Mouse (Mus musculus): ENCODE measurements around the gene Gm42715. TPM values are rescaled to one million over a fixed set of nuclear protein-coding genes. Genes with fewer than 3 reads are reported as not detected.
"Not testable (repeated sequence)": the region's sequence is repeated elsewhere in the genome, so short reads cannot be mapped to it uniquely, and the experiment has no call there.

Gm42715 gene
- polyA plus RNA-seq, 1 experiment, result 12.6 TPM

DNA sequence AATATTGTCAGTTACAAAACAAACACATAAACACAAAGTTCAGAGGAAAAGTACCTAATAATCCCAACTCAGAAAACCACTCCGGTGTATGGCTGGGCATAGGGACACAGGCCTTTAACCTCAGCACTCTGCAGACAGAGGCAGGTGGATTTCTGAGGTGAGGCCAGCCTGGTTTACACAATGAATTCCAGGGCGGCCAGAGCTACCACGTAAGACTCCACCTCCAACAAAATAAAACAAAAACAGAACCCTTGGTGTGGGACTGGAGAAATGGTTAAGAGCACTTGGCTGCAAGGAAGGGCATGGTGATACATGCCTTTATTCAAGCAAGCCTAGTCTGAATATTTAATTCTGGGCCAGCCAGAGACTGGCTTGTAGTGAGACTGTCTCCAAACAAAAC is 27.5 kb upstream of the Gm42715 start:
- WGBS, result 75% methylated on average over 3 of the region's 3 CpGs
- no peak for DNase-seq (ENCODE audit: low read depth, low spot score)

DNA sequence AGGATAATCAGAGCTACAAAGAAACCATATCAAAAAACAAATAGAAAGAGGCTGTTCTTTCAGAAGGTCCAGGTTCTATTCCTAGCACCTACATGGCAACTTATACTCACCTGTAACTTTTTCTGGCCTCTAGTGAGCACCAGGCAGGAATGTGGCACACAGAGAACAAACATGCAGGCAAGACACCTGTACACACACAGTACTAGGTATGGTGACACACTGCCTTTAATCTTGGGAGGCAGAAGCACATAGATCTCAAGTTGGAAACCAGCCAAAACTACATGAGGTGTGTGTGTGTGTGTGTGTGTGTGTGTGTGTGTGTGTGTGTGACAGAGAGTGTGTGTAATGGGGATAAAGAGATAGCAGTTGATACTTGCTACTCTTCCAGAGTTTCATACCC is 24.7 kb upstream of the Gm42715 start:
- no peak for DNase-seq (ENCODE audit: low read depth, low spot score)

DNA sequence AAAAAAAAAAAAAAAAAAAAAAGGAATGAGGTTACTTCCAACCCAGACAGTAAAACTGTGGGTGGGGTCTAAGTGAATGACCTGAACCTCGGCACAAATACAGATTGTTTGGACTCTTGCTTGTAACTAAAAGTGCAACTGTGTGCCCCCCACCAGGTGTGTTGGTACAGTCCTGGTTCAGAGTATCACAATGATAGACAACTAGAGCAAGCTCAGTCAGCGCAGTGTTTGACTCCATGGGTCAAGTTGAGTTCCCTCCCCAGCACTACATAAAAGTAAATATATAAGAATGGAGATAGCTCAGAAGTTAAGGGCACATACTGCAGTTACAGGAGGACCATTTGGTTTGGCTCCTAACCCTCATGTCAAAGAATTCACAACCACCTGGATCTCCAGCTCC is 22.0 kb upstream of the Gm42715 start:
- DNase-seq (ENCODE audit: low read depth, low spot score), result no peak
- 36% methylated on average over 2 of the region's 2 CpGs for WGBS

DNA sequence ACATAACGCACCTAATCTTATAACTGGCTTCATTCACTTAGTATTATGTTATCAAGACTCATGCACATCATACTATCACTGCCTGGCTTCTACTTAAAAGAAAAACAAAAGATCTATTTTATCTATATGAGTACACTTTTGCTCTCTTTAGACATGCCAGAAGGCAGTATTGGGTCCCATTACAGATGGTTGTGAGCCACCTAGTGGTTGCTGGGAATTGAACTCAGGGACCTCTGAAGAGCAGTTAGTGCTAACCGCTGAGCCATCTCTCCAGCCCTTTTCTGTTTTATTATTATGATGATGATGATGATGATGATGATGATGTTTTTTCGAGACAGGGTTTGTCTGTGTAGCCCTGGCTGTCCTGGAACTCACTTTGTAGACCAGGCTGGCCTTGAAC is 21.0 kb upstream of the Gm42715 start:
- 51% methylated on average over 3 of the region's 3 CpGs for WGBS
- DNase-seq (ENCODE audit: low read depth, low spot score), result no peak

DNA sequence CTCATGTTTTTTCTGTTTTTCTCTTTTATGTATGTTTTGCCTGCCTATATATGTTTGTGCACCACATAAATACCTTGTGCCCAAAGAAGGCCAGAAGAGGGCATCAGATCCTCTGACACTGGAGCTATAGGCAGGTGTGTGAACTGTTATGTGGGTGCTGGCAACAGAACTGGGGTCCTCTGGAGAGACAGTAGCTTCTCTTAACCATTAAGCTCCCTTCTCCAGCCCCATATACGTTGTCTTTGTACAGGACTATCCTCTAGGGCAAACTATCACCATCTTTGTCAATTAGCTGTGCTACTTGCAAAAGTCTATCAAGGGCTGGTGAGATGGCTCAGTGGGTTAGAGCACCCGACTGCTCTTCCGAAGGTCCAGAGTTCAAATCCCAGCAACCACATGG is 11.1 kb upstream of the Gm42715 start:
- DNase-seq (ENCODE audit: low read depth, low spot score), result no peak
- WGBS, result 99% methylated on average over 3 of the region's 3 CpGs

DNA sequence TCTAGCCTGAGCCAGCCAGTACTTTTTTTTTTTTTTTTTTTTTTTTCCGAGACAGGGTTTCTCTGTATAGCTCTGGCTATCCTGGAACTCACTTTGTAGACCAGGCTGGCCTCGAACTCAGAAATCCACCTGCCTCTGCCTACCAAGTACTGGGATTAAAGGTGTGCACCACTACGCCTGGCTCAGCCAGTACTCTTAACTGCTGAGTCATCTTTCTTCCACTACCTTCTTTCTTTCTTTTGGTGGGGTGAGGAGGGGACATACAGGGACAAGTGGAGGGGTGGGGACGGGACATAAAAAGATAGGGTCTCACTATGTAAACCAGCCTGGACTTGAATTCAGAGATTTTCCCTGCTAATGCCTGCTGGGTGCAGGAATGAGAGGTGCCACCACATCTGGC is 9.6 kb upstream of the Gm42715 start:
- 76% methylated on average over 4 of the region's 4 CpGs for WGBS
- not testable (repeated sequence) for DNase-seq (ENCODE audit: low read depth, low spot score)

DNA sequence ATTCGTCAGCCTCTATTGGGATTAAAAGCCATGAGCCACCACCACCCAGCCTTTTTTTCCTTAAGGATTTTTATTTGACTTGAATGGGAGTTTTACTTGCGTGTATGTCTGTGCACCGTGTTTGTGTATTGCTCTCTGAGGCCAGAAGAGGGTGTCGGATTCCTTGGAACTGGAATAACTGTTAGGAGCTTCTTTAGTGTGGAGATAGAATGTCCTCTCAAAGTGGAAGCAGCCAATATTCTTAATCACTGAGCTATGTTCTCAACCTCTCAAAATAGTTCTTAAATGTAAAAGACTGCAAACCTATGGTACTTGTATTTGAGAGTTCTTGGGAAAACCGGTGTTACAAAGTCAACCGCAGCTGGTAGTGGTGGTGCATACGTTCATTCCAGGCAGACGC is 8.1 kb upstream of the Gm42715 start:
- peak; percentile 25 for DNase-seq (ENCODE audit: low read depth, low spot score)
- 17% methylated on average over 8 of the region's 8 CpGs for WGBS

DNA sequence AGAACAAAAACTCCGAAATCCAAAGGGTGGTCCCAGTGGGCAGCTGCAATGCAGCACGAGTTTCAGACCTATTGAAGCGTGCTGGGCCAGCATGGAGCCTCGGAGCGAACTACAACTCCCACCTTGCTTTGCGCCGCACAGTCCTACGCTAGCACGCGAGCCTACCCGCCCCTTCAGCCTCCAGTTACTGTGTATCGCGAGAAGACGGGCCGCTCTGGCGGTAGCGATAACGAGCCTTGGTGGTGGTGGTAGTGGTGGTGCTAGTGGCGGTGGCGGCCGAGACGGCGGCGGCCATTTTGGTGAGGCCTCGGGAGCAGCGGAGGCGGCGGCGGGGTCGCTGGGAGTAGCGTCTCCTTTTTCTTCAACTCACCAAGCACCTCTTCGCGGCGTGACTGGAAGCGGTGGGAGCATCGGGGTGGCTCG is 7.6 kb upstream of the Gm42715 start, which contains the start of gene Srcap:
TSS of gene Srcap (plus strand) at position 176 of the 423 bp plus-strand sequence.
- WGBS, result under 1% methylated on average over 37 of the region's 37 CpGs
- peak; percentile 87 for DNase-seq (ENCODE audit: low read depth, low spot score)

DNA sequence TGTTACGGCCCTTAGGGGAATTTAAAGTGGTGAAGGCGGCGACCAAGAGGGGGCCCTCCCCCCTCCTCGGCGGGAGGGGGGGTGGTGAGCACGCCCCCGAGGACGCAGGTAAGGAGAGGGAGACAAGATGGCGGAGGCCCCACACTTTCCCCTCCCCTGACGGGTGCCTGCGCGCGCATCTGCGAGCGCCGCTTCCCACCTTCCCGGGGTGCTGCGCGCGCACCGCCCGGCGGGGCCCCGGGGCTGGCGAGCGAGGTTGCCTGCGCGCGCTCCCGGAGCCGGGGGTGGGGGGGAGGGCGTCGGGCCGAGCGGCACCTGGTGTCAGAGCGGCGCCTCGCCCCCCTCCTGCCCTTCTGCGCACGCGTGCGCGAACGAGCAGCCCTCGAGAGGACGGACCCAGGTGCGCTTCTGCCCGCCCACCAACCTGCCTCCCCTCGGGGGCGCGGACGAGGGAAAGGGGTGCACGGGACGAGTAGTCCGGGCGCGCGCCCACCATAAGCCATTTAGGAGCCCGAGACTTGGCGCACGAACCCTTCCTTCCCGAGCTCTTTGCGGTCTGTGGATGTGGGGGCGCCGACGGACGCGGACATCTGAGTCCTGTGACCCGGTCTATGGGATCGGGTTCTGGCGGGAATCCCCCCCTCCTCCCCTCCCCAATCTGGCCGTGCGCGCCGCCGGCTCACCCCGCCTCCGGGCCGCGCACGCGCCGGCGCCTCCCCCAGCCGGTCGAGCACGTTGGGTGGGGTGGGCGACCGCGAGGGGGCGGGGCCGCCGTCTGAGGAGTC is 7.0 kb upstream of the Gm42715 start:
- peak; percentile 69 for DNase-seq (ENCODE audit: low read depth, low spot score)
- under 1% methylated on average over 90 of the region's 93 CpGs for WGBS

DNA sequence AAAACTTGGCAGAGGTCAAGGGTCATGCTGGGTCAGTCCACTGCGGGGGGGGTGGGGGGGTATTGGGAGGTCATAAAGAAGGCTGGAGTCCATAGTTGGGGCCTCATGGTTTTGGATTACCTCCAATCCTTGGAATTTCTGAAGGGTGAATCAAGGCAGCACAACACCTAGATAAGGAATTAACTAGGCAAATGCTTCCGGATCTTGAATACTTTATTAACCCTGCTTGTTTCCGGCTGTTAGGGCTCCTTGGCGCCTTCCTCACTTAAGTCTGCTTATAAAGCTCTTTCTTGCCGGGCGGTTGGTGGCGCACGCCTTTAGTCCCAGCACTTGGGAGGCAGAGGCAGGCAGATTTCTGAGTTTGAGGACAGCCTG is 6.4 kb upstream of the Gm42715 start:
- 3% methylated on average over 8 of the region's 8 CpGs for WGBS
- DNase-seq (ENCODE audit: low read depth, low spot score), result peak; percentile 51

DNA sequence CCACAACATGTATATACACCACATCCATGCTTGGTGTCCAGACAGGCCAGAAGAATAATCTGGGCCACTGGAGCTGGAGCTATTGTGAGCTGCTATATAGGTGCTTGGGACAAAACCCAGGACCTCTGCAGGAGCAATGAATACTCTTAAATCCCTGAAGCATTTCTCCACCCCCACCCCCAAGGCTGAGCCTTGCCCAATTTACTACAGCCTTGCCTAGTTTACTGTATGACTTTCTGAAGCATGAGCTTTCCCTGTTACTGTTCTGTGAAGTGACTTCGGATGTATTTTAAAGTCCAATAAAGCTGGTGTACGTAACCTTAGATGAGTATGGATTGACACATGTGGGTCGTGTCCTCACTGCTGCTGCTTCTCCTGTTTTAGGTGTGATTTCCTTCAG is 5.6 kb upstream of the Gm42715 start:
- DNase-seq (ENCODE audit: low read depth, low spot score), result peak; percentile 22
- WGBS, result 29% methylated on average over 3 of the region's 3 CpGs

DNA sequence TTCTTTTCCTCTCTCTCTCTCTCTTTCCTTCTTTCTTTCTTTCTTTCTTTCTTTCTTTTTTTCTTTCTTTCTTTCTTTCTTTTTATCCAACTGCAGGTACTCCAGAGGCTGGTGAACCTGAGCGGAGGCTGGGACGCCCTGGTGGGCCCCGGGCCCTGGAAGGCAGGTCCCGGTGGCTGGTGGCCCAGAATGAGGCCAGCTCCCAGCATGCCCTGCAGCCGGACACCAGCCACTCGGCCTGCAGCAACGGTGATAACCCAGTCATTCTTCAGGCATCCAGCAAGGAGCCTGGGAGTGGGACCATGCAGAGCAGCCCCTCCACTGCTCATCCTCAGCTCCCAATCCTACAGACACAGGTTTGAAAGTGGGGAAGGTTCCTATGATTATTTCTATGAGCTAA is 3.5 kb upstream of the Gm42715 start:
- 87% methylated on average over 7 of the region's 7 CpGs for WGBS
- DNase-seq (ENCODE audit: low read depth, low spot score), result no peak

DNA sequence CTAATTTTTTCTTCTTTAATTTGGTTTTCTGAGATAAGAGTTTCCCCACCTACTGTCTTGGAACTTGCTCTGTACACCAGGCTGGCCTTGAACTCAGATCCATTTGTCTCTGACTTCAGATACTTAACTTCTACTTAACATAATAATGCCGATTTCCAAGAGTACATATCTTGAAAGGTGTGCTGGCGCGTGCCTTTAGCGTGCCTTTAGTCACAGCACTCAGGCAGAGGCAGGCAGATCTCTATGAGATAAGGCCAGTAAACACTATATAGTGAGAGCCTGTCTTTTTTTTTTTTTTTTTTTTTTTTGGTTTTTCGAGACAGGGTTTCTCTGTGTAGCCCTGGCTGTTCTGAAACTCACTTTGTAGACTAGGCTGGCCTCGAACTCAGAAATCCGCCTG is 3.0 kb upstream of the Gm42715 start:
- 85% methylated on average over 7 of the region's 7 CpGs for WGBS
- no peak for DNase-seq (ENCODE audit: low read depth, low spot score)

DNA sequence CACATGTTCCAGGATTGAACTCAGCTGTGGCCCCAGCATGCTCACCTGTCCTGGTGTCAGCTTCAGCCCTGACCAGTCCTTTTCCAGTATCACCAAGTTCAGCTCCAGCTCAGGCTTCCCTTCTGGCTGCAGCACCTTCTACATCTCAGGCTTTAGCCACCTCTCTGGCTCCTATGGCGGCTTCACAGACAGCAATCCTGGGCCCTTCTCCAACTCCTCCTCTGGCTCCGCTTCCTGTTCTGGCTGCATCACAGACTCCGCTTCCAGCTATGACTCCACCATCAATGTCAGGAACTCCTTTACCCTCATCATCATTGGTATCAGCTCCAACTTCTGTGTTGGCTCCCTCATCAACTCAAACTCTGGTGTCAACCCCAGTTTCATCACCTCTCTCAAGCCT is 22.3 kb downstream of the Gm42715 start:
- WGBS, result 91% methylated on average over 3 of the region's 3 CpGs
- no peak for DNase-seq (ENCODE audit: low read depth, low spot score)

DNA sequence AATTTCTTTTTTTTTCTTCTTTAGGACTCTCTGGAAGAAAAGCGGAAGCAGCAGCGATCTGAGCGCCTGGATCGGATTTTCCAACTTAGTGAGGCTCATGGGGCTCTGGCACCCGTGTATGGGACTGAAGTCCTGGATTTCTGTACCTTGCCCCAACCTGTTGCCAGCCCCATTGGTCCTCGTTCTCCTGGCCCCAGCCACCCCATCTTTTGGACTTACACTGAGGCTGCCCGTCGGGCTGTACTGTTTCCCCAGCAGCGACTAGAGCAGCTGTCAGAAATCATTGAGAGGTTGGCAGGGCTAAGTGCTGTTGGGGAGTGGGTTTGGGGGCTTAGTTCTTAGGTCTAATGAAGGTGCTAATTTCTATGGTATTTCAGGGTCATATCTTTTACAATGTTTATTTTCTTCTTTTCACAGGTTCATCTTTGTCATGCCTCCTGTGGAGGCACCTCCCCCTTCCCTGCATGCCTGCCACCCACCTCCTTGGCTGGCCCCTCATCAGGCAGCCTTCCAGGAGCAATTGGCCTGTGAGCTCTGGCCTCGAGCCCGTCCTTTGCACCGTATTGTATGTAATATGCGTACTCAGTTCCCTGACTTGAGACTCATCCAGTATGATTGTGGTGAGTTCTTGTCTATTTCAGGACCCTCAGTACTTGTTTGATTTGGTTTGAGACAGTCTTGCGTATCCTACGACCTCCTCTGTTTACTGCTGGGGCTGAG is 29.9 kb downstream of the Gm42715 start:
- DNase-seq (ENCODE audit: low read depth, low spot score), result no peak
- 70% methylated on average over 15 of the region's 15 CpGs for WGBS

DNA sequence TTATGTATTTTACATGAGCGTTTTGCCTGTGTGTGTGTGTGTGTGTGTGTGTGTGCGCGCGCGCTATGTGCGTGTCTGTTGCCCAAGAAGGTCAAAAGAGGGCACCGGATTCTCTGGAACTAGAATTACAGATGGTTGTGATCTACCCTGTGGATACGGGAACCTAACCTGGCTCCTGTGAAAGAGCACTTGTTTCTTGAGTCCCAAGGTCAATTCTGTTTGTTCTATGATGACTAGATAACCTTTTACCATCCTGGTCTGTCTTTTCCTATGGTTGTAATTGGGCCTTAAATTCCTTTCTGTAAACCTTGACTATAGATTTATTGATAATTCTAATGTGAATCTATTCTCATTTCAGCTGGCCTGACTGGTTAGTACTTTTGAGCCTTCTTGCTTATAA is 32.2 kb downstream of the Gm42715 start:
- 82% methylated on average over 8 of the region's 8 CpGs for WGBS
- DNase-seq (ENCODE audit: low read depth, low spot score), result no peak

DNA sequence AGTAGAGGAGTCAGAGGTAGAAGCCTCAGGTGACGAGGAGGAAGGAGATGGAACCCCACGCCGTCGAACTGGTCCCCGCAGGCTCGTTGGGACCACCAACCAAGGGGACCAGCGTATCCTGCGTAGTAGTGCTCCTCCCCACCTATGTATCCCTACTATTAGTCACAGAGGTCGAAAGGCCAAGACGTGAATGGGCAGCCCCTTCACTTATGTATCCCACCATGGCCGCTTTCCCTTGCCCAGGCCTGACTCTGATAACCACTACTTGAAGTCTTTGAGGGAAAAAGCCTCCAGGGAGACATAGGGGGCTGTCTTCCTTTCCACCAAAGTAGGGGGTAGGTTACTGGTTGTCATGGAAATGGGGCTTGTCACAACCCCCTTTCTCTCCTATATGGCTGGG is 41.2 kb downstream of the Gm42715 start:
- WGBS, result 95% methylated on average over 11 of the region's 11 CpGs
- DNase-seq (ENCODE audit: low read depth, low spot score), result no peak

DNA sequence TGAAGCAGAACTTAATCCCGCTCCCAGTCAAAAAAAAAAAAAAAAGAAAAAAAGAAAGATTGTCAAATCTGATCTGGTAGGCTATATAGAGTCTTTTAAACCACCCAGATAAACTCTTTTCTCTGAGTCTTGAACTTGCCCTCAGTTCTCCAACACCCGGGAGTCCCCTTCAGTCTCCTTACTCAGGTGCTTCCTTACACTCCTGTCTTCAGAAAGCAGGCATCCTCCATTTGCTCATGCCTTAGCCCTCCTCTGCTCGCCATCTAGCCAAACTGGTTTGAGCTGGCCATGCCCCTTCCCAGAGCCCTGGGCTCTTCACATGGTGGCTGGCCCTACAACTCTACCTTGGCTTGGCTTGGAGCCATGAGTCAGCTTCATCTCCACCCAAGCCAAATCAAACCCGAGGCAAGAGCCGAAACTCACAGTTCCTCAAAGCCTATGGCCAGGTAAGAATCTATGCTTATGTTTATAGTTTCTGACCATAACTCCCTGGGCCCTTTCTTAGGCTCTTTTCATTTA is 42.0 kb downstream of the Gm42715 start, which contains the start of gene Tmem265:
TSS of gene Tmem265 (plus strand) at position 51 of the 519 bp plus-strand sequence.
- 69% methylated on average over 5 of the region's 5 CpGs for WGBS
- DNase-seq (ENCODE audit: low read depth, low spot score), result no peak

DNA sequence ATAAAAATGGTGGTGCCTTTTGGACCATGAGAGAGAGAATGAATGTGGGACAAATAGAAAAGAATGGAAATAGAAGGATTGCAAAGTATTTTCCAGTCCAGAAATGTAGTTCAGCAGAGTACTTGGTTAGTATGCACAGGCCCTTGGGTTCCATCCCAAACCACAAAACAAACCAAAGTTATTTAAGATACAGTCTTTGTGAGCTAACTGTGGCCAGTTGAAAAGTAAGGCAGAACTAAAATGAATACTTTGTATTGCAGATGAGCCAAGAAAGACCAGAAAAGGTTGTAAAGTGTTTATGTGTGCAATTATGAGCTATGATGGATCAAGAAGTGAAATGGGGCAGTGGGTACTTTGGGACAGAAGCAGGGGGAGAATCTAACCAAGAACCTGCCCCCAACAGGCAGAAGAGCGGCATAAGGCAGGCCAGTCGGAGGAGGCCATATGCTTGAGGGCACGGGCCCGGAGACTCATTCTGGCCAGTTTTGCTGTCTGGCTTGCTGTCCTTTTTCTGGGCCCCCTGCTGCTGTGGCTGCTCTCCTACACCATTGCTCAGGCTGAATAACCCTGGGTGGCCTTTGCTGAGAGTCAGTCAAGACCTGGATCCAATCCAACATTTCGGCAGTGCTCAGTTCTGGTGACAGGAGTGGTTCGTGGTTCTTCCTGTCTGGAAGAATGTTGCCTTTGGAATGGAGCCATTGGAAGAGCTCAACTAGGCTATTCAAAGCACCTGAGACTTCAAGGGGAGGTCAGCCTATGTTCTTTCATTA is 45.2 kb downstream of the Gm42715 start:
- WGBS, result 69% methylated on average over 6 of the region's 6 CpGs
- no peak for DNase-seq (ENCODE audit: low read depth, low spot score)

DNA sequence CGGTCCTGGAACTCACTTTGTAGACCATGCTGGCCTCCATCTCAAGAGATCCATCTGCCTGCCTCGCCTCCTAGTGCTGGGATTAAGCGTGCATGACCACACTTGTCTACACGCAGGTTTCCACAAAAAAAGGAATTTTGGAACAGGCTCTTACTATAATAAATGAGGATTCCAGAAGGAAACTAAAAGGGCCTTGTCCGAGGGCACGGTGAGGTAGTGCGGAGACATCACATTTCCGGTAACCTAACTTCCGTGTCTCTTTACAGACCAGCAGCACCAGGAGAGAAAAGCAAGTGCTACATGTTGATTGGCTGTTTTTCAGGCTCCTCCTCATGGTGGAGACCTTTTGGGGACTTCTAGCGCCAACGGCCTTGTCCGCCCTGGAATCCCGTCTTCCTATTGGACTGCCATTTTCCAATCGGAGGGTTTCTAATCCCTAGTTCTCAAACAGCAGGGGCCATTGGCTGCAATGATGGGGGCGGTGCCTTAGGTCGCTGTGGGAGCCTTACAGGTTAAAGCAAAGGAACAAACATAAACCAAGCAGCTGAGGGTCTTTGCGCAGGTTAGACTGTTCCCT is 53.6 kb downstream of the Gm42715 start, which contains the start of gene Phkg2:
TSS of gene Phkg2 (plus strand) at position 446 of the 577 bp plus-strand sequence.
- WGBS, result under 1% methylated on average over 17 of the region's 17 CpGs
- DNase-seq (ENCODE audit: low read depth, low spot score), result peak; percentile 99
